Mouse (Mus musculus): Measurements from ENCODE around the gene Dst. TPM values are rescaled to one million over a fixed set of nuclear protein-coding genes. Genes with fewer than 3 reads are reported as not detected.
"Not testable (repeated sequence)": the region's sequence is repeated elsewhere in the genome, so short reads cannot be mapped to it uniquely, and the experiment has no call there.

Dst gene
- polyA plus RNA-seq, 1 experiment = 9.5 TPM

DNA sequence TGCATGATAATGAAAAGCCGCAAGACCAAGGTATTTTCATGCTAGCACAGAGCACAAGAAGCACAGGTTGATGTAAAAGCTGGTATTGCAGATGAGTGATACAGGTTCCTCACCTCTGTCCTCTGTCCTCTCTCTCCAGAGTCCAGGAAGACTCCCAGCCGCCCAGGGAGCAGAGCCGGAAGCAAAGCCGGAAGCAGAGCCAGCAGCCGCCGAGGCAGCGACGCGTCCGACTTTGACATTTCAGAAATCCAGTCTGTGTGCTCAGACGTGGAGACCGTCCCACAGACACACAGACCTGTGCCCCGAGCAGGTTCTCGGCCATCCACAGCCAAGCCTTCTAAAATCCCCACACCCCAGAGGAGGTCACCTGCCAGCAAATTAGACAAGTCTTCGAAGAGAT is 399.2 kb downstream of the Dst start:
- TF ChIP-seq POLR2A (IDR thresholded peaks at IDR 0.05; ENCODE audit: borderline replicate concordance, control insufficient read depth, low read depth, low read length) (no peak), CTCF (IDR thresholded peaks at IDR 0.05; ENCODE audit: control insufficient read depth, insufficient read depth, low read length) (no peak)
- no peak overlapping the region for H3K27ac ChIP-seq (ENCODE audit: control insufficient read depth, insufficient read depth, low read depth, low read length, poor library complexity)
- no peak overlapping the region for H3K4me3 ChIP-seq (replicated peaks; ENCODE audit: control insufficient read depth, low read depth, low read length)
- 92% methylated on average over 15 of the region's 15 CpGs for WGBS
- no peaks in the 10 kb centered on the region for H3K4me1 ChIP-seq (ENCODE audit: control insufficient read depth, insufficient read depth, low read length)

DNA sequence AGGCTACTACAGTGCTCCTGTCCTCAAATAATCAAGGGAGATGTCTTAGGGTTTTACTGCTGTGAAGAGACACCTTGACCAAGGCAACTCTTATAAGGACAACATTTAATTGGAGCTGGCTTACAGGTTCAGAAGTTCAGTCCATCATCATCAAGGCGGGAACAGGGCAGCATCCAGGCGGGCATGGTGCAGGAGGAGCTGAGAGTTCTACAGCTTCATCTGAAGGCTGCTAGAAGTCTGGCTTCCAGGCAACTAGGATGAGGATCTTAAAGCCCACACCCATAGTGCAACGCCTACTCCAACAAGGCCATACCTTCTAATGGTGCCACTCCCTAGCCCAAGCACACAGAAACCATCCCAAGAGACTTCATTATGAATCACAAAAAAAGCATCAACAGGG is 400.8 kb downstream of the Dst start:
- H3K4me1 ChIP-seq (ENCODE audit: control insufficient read depth, insufficient read depth, low read length); H3K27ac ChIP-seq (ENCODE audit: control insufficient read depth, insufficient read depth, low read depth, low read length, poor library complexity); H3K4me3 ChIP-seq (replicated peaks; ENCODE audit: control insufficient read depth, low read depth, low read length): not testable (repeated sequence)
- WGBS = 84% methylated on average over 3 of the region's 3 CpGs

DNA sequence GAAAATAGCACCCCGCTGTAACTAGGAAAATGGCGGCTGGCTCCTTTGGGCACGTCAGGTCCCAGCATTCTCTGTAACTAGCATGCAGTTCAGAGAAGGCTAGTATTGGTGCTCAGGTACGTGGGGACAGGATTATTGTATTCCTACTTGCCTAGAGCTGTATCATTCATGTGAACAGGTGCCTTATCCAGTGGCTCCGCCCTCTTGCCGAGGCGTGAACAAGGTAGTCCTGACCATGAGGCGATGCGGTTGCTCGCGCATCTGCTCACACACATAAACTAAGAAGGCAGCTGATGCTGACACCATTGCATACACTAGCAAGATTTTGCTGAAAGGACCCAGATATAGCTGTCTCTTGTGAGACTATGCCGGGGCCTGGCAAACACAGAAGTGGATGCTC is 401.4 kb downstream of the Dst start:
- 95% methylated on average over 12 of the region's 12 CpGs for WGBS

DNA sequence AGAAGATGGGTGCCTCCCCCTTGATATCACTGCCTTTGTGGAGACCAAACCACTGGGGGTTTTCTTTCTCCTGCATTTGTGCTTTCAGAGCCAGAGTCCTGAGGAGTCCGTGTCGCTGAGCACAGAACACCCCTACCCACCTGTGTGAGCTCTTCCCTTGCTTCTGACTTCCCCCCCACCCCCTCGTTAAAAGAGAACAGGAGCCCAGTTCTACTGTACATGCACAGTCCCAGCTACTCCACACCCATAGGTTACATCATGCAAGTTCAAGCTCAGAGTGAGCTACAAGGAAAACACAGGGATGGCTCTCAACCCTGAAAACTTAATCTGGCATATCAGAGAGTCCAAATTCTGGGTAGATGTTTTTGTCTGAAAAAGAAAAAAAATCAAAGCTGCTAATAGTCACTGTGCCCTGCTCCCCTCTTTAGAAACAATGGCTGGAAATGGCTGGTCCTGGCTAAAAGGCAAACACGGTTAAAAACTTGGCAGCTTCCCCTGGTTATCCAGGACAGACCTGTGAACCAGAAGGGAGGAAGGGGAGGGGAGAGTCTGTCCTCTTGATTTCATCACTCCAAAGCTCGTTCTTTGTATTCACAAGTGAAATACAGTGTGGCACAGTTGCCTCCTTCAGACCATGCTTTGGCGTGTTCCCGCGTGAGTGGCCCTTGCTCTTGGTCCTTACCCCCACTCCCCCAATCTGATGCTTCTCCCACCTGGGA is 402.7 kb downstream of the Dst start:
- no peak for TF ChIP-seq CTCF (IDR thresholded peaks at IDR 0.05; ENCODE audit: control insufficient read depth, insufficient read depth, low read length)
- TF ChIP-seq POLR2A (IDR thresholded peaks at IDR 0.05; ENCODE audit: borderline replicate concordance, control insufficient read depth, low read depth, low read length) = no peak
- H3K4me3 ChIP-seq (replicated peaks; ENCODE audit: control insufficient read depth, low read depth, low read length) = no peak overlapping the region
- H3K4me1 ChIP-seq (ENCODE audit: control insufficient read depth, insufficient read depth, low read length) = no peaks in the 10 kb centered on the region
- H3K27ac ChIP-seq (ENCODE audit: control insufficient read depth, insufficient read depth, low read depth, low read length, poor library complexity) = no peak overlapping the region
- 72% methylated on average over 8 of the region's 8 CpGs for WGBS

More for the DNA sequence above, 401.4 kb downstream of the Dst start:
- Histone ChIP-seq H3K27ac (ENCODE audit: control insufficient read depth, insufficient read depth, low read depth, low read length, poor library complexity) (no peak overlapping the region), H3K4me3 (replicated peaks; ENCODE audit: control insufficient read depth, low read depth, low read length) (no peak overlapping the region), H3K4me1 (ENCODE audit: control insufficient read depth, insufficient read depth, low read length) (no peaks in the 10 kb centered on the region)
- TF ChIP-seq POLR2A (IDR thresholded peaks at IDR 0.05; ENCODE audit: borderline replicate concordance, control insufficient read depth, low read depth, low read length) = no peak
- TF ChIP-seq CTCF (IDR thresholded peaks at IDR 0.05; ENCODE audit: control insufficient read depth, insufficient read depth, low read length) = no peak

DNA sequence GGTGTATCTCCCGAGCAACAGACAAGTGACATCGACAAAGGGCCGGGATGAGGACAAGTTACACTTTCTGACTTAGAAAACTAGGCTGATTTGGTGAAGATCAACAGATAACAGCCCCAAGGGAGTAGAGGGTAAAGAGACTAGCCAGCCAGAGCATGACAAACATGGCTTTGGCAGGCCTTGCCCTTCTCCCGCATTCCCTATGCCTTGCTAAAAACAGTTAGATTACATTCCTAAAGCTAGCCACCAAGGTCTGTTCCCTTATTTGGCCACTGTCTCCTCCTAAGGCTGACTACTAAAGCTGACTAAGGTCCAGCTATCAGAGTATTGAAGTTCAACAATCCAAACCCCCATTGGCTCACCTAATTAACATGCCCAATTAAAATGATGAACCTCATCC is 404.8 kb downstream of the Dst start:
- no peak for TF ChIP-seq CTCF (IDR thresholded peaks at IDR 0.05; ENCODE audit: control insufficient read depth, insufficient read depth, low read length)
- TF ChIP-seq POLR2A (IDR thresholded peaks at IDR 0.05; ENCODE audit: borderline replicate concordance, control insufficient read depth, low read depth, low read length) = no peak
- H3K4me3 ChIP-seq (replicated peaks; ENCODE audit: control insufficient read depth, low read depth, low read length) = no peak overlapping the region
- H3K4me1 ChIP-seq (ENCODE audit: control insufficient read depth, insufficient read depth, low read length) = no peaks in the 10 kb centered on the region
- no peak overlapping the region for H3K27ac ChIP-seq (ENCODE audit: control insufficient read depth, insufficient read depth, low read depth, low read length, poor library complexity)
- 87% methylated on average over 4 of the region's 4 CpGs for WGBS

DNA sequence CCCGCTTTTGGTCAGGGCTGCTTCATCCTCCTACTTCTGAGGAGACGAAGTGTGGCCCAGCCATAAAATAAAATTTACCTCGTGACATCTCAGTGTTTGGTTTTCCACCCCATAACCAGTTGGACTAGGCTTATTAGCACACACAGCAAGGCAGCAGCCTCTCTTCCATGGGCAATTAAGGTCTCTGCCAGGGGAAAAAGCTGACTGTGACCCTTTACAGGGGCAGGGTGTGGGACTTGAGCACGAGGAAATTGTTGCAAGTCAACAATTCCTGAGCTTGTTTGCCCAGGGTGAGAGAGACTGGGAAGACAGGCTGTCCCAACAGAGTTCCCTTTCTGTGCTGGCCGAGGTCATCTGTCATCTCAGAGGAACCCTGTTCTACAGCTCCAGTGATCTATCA is 407.4 kb downstream of the Dst start:
- Histone ChIP-seq H3K27ac (ENCODE audit: control insufficient read depth, insufficient read depth, low read depth, low read length, poor library complexity) (no peak overlapping the region), H3K4me1 (ENCODE audit: control insufficient read depth, insufficient read depth, low read length) (no peaks in the 10 kb centered on the region), H3K4me3 (replicated peaks; ENCODE audit: control insufficient read depth, low read depth, low read length) (no peak overlapping the region)
- WGBS = 66% methylated on average over 5 of the region's 5 CpGs
- no peak for TF ChIP-seq POLR2A (IDR thresholded peaks at IDR 0.05; ENCODE audit: borderline replicate concordance, control insufficient read depth, low read depth, low read length)

DNA sequence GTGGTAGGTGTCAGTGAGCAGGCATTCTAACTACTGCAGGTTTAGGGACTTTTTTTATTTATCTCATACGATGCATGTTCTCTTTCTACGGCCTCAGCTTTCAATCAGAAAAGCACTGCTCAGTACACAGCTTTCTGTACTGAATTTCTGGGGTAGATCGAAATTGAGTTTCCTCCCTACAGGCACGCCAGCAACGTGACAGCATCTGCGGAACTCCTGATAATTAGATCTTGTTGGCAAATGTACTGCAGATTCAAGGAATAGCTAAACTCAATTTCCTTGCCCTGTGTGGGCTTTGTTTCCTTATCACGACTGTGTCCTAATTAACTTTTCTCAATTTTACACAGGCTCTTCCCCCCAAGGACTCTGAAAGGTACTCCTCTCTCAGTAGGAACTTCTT is 416.2 kb downstream of the Dst start:
- WGBS = 82% methylated on average over 7 of the region's 7 CpGs
- Histone ChIP-seq H3K27ac (ENCODE audit: control insufficient read depth, insufficient read depth, low read depth, low read length, poor library complexity) (no peak overlapping the region), H3K4me3 (replicated peaks; ENCODE audit: control insufficient read depth, low read depth, low read length) (no peak overlapping the region), H3K4me1 (ENCODE audit: control insufficient read depth, insufficient read depth, low read length) (no peaks in the 10 kb centered on the region)
- TF ChIP-seq CTCF (IDR thresholded peaks at IDR 0.05; ENCODE audit: control insufficient read depth, insufficient read depth, low read length) = no peak

DNA sequence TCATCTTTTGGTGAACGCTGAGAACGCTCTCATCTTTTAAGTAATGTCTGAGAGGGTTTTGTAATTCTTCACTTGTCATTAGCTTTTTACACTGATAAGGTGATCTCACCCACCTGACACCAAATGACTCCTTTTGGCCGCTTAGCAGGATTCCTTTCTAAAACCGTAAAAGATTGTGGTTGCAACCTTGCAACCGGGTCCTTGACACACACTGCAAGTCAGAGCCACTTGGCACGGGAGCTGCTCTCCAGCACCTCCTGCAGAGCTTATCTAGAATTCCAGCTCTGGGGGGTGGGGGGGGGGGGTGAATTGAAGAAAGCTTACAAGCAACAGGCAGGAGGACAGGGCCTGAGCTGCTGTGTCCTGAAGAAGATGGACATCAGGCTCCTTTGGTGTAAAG is 420.6 kb downstream of the Dst start:
- Histone ChIP-seq H3K4me1 (ENCODE audit: control insufficient read depth, insufficient read depth, low read length) (no peaks in the 10 kb centered on the region), H3K4me3 (replicated peaks; ENCODE audit: control insufficient read depth, low read depth, low read length) (no peak overlapping the region), H3K27ac (ENCODE audit: control insufficient read depth, insufficient read depth, low read depth, low read length, poor library complexity) (no peak overlapping the region)
- TF ChIP-seq CTCF (IDR thresholded peaks at IDR 0.05; ENCODE audit: control insufficient read depth, insufficient read depth, low read length) (no peak), POLR2A (IDR thresholded peaks at IDR 0.05; ENCODE audit: borderline replicate concordance, control insufficient read depth, low read depth, low read length) (no peak)
- WGBS = 77% methylated on average over 6 of the region's 6 CpGs

DNA sequence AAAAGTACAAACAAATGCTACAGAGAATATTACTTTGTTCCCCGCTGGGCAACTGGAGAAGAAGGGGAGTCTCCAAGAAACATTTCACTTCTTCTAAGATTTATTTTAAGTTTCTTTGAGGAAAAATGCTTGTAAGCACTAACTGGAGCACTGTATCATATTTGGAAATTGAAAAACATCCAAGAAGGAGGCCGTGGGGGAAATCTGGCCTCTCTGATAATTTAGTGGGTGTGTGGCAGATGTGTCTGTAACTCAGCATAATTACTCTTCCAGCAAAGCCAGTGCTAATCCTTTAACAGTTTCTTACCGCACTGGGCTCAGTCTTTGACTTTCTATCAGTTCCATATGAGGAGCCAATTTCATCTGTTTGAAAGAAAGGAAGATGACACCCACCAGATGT is 423.7 kb downstream of the Dst start:
- no peaks in the 10 kb centered on the region for H3K4me1 ChIP-seq (ENCODE audit: control insufficient read depth, insufficient read depth, low read length)
- H3K27ac ChIP-seq (ENCODE audit: control insufficient read depth, insufficient read depth, low read depth, low read length, poor library complexity) = no peak overlapping the region
- no peak for TF ChIP-seq POLR2A (IDR thresholded peaks at IDR 0.05; ENCODE audit: borderline replicate concordance, control insufficient read depth, low read depth, low read length)
- TF ChIP-seq CTCF (IDR thresholded peaks at IDR 0.05; ENCODE audit: control insufficient read depth, insufficient read depth, low read length) = no peak
- 73% methylated on average over 3 of the region's 3 CpGs for WGBS
- no peak overlapping the region for H3K4me3 ChIP-seq (replicated peaks; ENCODE audit: control insufficient read depth, low read depth, low read length)

Other genes starting within 250 kb of the Dst start
- 29.2 and 40.0 TPM in 2 replicates for gene Prim2, start 238.4 kb upstream of the Dst start, polyA plus RNA-seq (2011; ENCODE audit: insufficient read depth, insufficient read length, low replicate concordance, missing spikeins)
- gene Rab23, start 188.3 kb upstream of the Dst start, polyA plus RNA-seq (2011; ENCODE audit: insufficient read depth, insufficient read length, low replicate concordance, missing spikeins) = 4.7 and 6.8 TPM in 2 replicates
- gene Bag2, start 150.4 kb upstream of the Dst start, polyA plus RNA-seq (2011; ENCODE audit: insufficient read depth, insufficient read length, low replicate concordance, missing spikeins) = 7.7 and 11.0 TPM in 2 replicates
- gene Zfp451, start 93.6 kb upstream of the Dst start, polyA plus RNA-seq (2011; ENCODE audit: insufficient read depth, insufficient read length, low replicate concordance, missing spikeins) = 7.4 and 10.7 TPM in 2 replicates
- gene Bend6, start 409 bp upstream of the Dst start, polyA plus RNA-seq (2011; ENCODE audit: insufficient read depth, insufficient read length, low replicate concordance, missing spikeins) = 0.74 and 1.6 TPM in 2 replicates